Mouse (Mus musculus) liver, embryonic 11.5 days (tissue): ENCODE measurements around the gene Mex3d. TPM values are rescaled to one million over a fixed set of nuclear protein-coding genes. Genes with fewer than 3 reads are reported as not detected.

Source experiments
- ATAC-seq: fragments of 200-750 bp; cut with Nextera tagmentation; replicated peaks from 2 replicates; pipeline ENCODE4 v1.8.0; 2017; ENCODE audit warnings: moderate number of reproducible peaks, mild to moderate bottlenecking, moderate TSS enrichment, moderate library complexity; ENCODE audit not compliant: low FRiP score
- DNase-seq: peaks from one replicate; pipeline ENCODE4 v3.0.0-alpha.2; 2017; ENCODE audit warnings: low spot score
- H3K27ac ChIP-seq: fragments of 300-500 bp; sonication (generic); 2 replicates; pipeline ENCODE4 v1.5.1; 2014; ENCODE audit warnings: mild to moderate bottlenecking, low read depth, low read length, control low read depth
- H3K27me3 ChIP-seq: fragments of 300-500 bp; sonication (generic); replicated peaks from 2 replicates; pipeline ENCODE4 v1.6.1; 2014; ENCODE audit warnings: low read length, mixed read lengths; ENCODE audit not compliant: control insufficient read depth, insufficient read depth
- H3K36me3 ChIP-seq: fragments of 300-500 bp; sonication (generic); 2 replicates; pipeline ENCODE4 v1.6.1; 2014; ENCODE audit warnings: mild to moderate bottlenecking, low read length, moderate library complexity, mixed read lengths; ENCODE audit not compliant: control insufficient read depth, insufficient read depth
- H3K4me1 ChIP-seq: fragments of 300-500 bp; sonication (generic); replicated peaks from 2 replicates; pipeline ENCODE4 v1.6.1; 2014; ENCODE audit warnings: low read length, mixed read lengths; ENCODE audit not compliant: control insufficient read depth, insufficient read depth
- H3K4me2 ChIP-seq: fragments of 300-500 bp; sonication (generic); 2 replicates; pipeline ENCODE4 v1.6.1; 2014; ENCODE audit warnings: mild to moderate bottlenecking, control low read depth, moderate library complexity
- H3K4me3 ChIP-seq: fragments of 300-500 bp; sonication (generic); 2 replicates; pipeline ENCODE4 v1.5.1; 2014; ENCODE audit warnings: low read depth, low read length, control low read depth
- H3K9ac ChIP-seq: fragments of 300-500 bp; sonication (generic); 2 replicates; pipeline ENCODE4 v1.6.1; 2014; ENCODE audit warnings: low read depth, low read length, control low read depth
- H3K9me3 ChIP-seq: fragments of 300-500 bp; sonication (generic); 2 replicates; pipeline ENCODE4 v1.6.1; 2016; ENCODE audit warnings: low read length, inconsistent platforms, mixed read lengths; ENCODE audit not compliant: control insufficient read depth
- WGBS: fragments of 180-500 bp; shearing (Covaris S2); extraction: QIAGEN DNeasy Blood & Tissue Kit; methylation state at CpG from one replicate; pipeline ENCODE4 v1.1.7; 2014; 5-methylcytosine and 5-hydroxymethylcytosine counted together
- polyA plus RNA-seq: library from polyadenylated mRNA; unstranded; fragments of >200 nt; fragmentation: Nextera tagmentation; extraction: Ambion mirVana; gene quantifications from 2 replicates; pipeline ENCODE4 v1.2.1, GENCODE M21; 2014

Mex3d gene
- polyA plus RNA-seq, 1 experiment from 2014 or later: 3.7 TPM

DNA sequence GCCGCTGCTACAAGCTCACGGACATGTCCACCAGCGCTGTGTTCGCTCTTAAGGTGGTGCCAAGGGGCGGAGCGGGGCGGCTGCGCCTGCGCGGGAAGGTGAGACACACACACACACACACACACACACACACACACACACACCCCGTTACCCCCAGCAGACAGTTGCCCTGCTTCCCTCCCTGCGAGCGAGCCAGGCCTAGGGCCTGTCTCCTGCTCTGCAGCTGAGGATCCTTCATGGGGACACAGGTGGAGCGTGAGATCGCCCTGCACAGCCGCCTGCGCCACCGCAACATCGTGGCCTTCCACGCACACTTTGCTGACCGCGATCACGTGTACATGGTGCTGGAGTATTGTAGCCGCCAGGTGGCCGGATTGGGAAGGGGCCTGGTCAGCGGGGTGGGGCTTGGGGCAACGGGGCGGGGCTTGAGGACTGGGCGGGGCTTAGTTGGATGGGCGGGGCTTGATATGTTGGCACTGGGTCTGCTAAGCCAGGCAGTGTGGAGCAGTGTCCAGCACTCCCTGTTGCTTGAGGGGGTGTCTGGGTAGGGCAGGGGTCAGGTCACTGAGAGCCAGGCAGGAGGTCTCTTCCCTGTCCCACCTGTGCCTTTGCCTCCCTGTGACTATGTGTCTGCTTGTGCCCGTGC is 29.3 kb downstream of the Mex3d start:
- no peaks in the 10 kb centered on the region for H3K9me3 ChIP-seq
- H3K27ac ChIP-seq: no peak overlapping the region
- 0 out of 2 replicates have a peak overlapping the region, but pooled peaks have one; percentile 8 for H3K4me3 ChIP-seq
- ATAC-seq: no peak; the same call in 1 of the 2 replicates
- H3K4me2 ChIP-seq: peak overlapping the region; percentile 42
- 9% methylated on average over 31 of the region's 31 CpGs for WGBS
- peaks cover 75% of the 10 kb centered on the region for H3K27me3 ChIP-seq
- no peak overlapping the region for H3K9ac ChIP-seq
- peaks cover 5% of the 10 kb centered on the region for H3K4me1 ChIP-seq
- DNase-seq: no peak
- H3K36me3 ChIP-seq: no peaks in the 10 kb centered on the region

DNA sequence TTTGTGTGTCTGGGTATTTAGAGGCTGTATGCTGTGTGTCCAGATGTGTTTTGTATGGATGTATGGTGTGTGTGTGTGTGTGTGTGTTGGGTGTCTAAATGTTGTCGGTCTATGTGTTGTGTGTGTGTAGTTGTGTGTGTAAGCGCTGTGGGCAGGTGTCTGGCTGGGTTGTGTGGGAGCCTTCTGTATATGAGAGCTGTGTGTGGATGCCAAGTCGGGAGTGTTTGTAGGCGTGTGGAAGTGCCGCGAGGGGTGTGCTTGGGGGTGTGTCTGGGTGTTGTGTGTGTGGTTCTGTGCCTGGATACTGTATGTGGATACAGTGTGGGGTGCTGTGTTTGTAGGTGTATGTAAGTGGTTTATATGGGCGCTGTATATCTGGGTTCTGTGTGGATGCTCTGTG is 30.1 kb downstream of the Mex3d start:
- WGBS: 29% methylated on average over 7 of the region's 7 CpGs
- ATAC-seq (no peak), DNase-seq (no peak)
- Histone ChIP-seq H3K27me3 (peaks cover 77% of the 10 kb centered on the region), H3K4me1 (peaks cover 13% of the 10 kb centered on the region), H3K27ac (no peak overlapping the region), H3K9me3 (no peaks in the 10 kb centered on the region), H3K4me2 (peak overlapping the region; percentile 42), H3K4me3 (no peak overlapping the region), H3K9ac (no peak overlapping the region), H3K36me3 (no peaks in the 10 kb centered on the region)

DNA sequence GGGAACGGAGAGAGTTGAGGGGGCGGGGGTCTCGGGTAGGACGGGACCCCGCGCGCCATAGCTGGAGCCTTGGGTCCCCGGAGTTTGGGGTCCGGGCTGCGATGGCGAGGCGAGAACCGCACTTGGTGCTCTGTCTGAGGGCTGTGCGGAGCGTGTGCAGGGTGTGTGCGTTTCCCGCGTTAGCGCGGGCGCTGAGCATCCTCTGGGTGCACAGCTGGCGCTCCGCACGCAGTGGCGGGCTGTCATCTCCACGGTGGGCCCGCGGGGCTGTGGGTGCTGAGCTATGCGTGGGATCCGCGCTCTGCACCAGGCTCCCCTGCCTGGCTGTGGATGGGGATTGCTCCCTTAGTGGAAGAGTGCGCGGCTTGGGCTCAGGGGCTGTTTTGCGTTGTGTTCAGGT is 30.7 kb downstream of the Mex3d start:
- WGBS: 3% methylated on average over 34 of the region's 34 CpGs
- Histone ChIP-seq H3K27me3 (peaks cover 83% of the 10 kb centered on the region), H3K36me3 (no peaks in the 10 kb centered on the region), H3K4me3 (peak overlapping the region; percentile 30), H3K4me1 (peaks cover 19% of the 10 kb centered on the region), H3K9me3 (no peaks in the 10 kb centered on the region), H3K27ac (no peak overlapping the region), H3K4me2 (peak overlapping the region; percentile 53), H3K9ac (no peak overlapping the region)
- DNase-seq: no peak
- no peak for ATAC-seq

DNA sequence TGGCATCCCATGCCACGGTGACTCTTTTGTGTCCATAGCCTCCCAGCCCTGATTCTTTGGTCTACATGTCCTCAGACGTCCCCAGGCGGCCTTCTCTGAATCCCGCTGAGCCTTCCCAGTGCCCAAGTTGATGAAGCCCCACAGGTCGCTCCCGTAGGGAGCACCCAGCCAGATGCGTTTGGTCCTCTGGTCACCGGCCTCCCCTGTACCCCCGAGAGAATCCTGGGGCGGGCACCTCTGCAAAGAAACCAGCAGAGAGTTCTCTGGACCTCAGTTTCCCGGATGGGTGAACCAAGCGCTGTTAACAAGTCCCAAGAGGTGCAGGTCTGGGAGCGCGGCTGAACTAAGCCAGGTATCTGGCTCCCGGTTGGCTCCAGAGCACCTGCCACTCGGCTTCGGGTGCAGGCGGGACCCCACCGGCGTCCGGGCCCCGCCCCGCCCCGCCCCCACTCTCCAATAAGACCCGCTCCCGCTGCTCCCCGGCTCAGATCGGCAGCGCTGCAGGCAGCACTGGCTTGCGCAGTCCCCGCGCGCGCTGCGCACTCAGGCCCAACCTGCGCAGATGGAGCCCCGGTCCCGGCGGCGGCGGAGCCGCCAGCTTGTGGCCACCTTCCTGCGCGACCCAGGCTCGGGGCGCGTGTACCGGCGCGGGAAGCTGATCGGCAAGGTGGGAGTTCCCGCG is 31.3 kb downstream of the Mex3d start, which contains the start of gene Plk5:
Plk5 (plus strand) TSS at position 459 of the 682 bp plus-strand sequence.
- DNase-seq (no peak), ATAC-seq (no peak)
- Histone ChIP-seq H3K4me3 (peak within 1 kb of the TSS; percentile 30), H3K27me3 (peaks cover 89% of the 10 kb centered on the region), H3K4me1 (peaks cover 20% of the 10 kb centered on the region), H3K27ac (no peak within 1 kb of the TSS), H3K4me2 (peak within 1 kb of the TSS; percentile 53), H3K36me3 (no peaks in the 10 kb centered on the region), H3K9me3 (no peaks in the 10 kb centered on the region), H3K9ac (no peak within 1 kb of the TSS)
- WGBS: 3% methylated on average over 53 of the region's 53 CpGs

DNA sequence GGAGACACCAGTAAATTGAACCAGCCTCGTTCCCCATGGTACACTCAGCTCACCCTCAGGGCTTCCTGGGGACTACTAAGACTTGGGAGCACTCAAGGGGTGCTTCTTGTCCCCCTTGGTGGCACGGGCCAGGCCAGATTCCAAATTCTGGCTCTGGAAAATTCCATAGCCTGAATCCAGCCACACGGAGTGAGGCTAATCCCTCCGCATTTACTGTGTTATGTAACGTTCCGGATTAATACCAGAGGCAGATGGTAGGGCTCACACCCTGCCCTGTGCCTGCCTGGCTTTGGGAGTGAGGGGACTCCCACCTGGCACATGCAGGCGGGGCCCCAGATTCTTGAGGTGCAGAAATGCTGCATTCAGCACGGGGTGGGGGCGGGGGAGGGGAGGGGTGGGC is 32.0 kb downstream of the Mex3d start:
- WGBS: 13% methylated on average over 9 of the region's 9 CpGs

DNA sequence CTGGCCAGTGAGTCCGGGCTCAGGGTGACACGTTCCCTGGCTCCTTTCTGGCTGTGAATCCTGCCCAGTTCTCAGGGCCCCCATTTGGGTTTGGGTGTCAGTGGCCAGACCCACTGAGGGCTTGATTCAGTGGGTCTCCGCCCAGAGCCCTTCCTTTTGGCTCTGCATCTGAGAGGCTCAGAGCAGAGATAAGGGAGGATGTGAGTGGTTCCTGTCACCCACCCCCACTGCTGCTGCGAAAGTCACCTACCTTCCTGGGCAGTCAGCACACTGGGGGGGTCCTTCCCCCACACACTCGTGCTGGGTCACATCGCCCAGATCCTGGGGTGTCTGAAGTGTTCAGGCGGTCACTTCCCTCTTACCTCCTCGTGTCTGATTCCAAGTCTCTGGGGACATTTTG is 34.7 kb downstream of the Mex3d start:
- Histone ChIP-seq H3K9me3 (no peaks in the 10 kb centered on the region), H3K4me3 (no peak overlapping the region), H3K27ac (no peak overlapping the region), H3K4me1 (peaks cover 27% of the 10 kb centered on the region), H3K36me3 (no peaks in the 10 kb centered on the region), H3K27me3 (peaks cover 95% of the 10 kb centered on the region), H3K9ac (no peak overlapping the region), H3K4me2 (no peak overlapping the region)
- ATAC-seq (no peak), DNase-seq (no peak)
- 44% methylated on average over 8 of the region's 8 CpGs for WGBS

More for the DNA sequence above, 32.0 kb downstream of the Mex3d start:
- H3K4me2 ChIP-seq: no peak overlapping the region
- DNase-seq: no peak
- no peaks in the 10 kb centered on the region for H3K9me3 ChIP-seq
- no peak overlapping the region for H3K27ac ChIP-seq
- H3K4me3 ChIP-seq: no peak overlapping the region
- no peaks in the 10 kb centered on the region for H3K36me3 ChIP-seq
- no peak for ATAC-seq
- peaks cover 21% of the 10 kb centered on the region for H3K4me1 ChIP-seq
- H3K27me3 ChIP-seq: peaks cover 96% of the 10 kb centered on the region
- no peak overlapping the region for H3K9ac ChIP-seq

DNA sequence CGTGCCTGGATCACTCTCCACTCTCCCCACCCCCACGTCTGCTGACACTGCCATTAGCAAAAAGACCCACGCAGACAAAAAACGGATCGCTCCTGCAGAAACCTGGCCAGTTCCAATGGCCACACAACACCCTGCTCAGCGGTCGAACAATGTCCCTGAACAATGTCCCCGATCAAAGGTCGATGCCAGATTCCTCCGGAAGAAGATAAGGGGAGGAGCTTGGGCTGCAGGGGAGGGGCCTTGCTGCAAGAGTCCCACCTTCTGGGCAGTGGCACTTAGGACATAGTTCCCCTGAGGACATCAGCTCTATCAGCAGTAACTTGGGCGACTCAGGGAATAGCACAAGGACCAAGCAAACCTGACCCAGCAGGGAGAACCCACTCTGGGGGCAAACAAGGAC is 35.6 kb downstream of the Mex3d start:
- peaks cover 33% of the 10 kb centered on the region for H3K4me1 ChIP-seq
- ATAC-seq: no peak

DNA sequence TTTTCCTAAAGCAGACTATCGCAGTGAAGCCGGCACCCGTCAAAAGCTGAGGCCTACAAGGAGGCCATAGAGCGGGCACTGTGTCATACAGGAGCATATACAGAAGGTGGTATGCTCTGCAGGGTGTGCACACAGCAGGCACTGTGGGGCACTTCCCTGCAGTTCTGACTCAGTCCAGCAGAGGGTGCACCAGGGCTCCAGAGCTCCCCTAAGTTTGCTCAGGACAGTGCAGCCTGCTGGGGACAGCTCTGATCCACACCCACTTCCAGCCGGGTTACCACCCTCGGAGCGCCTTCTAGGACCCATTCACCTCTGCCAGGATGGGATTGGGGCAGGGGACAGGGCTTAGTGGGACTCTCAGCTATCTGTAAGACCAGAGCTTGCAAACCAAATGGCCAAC is 37.2 kb downstream of the Mex3d start:
- no peak overlapping the region for H3K4me3 ChIP-seq
- no peaks in the 10 kb centered on the region for H3K36me3 ChIP-seq
- DNase-seq (peak; percentile 87), ATAC-seq (peak; percentile 80)
- 2% methylated on average over 7 of the region's 7 CpGs for WGBS
- H3K4me1 ChIP-seq: peaks cover 32% of the 10 kb centered on the region
- no peaks in the 10 kb centered on the region for H3K9me3 ChIP-seq
- H3K9ac ChIP-seq: no peak overlapping the region
- no peak overlapping the region for H3K27ac ChIP-seq
- peaks cover 87% of the 10 kb centered on the region for H3K27me3 ChIP-seq
- no peak overlapping the region; the same call in 1 of the 2 replicates for H3K4me2 ChIP-seq

More for the DNA sequence above, 35.6 kb downstream of the Mex3d start:
- no peak for DNase-seq
- 25% methylated on average over 11 of the region's 11 CpGs for WGBS
- peaks cover 95% of the 10 kb centered on the region for H3K27me3 ChIP-seq
- H3K9me3 ChIP-seq: no peaks in the 10 kb centered on the region
- no peak overlapping the region for H3K27ac ChIP-seq
- H3K4me3 ChIP-seq: no peak overlapping the region
- no peak overlapping the region for H3K4me2 ChIP-seq
- H3K9ac ChIP-seq: no peak overlapping the region
- no peaks in the 10 kb centered on the region for H3K36me3 ChIP-seq

DNA sequence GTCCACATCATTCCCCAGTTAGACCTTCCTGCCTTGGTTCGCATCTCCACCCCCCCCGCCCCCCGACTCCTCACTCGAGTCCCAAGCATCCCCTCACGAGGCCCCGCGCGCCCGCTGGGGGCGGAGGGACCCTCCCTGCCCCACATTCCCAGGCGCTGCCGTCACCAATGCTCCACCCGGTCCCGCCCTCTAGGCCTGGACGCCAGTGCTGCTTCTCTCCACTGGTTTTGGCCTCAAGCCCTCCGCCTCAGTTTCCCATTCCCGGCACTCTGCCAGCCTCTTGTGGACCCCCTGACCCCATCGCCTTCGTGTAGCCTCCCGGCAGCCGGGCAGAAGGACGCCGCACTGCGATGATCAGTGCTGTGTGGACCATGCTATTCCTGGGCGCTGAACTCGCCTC is 38.5 kb downstream of the Mex3d start:
- DNase-seq: no peak
- no peaks in the 10 kb centered on the region for H3K9me3 ChIP-seq
- H3K27ac ChIP-seq: no peak overlapping the region
- H3K36me3 ChIP-seq: no peaks in the 10 kb centered on the region
- peaks cover 45% of the 10 kb centered on the region for H3K4me1 ChIP-seq
- no peak for ATAC-seq
- no peak overlapping the region for H3K9ac ChIP-seq
- H3K27me3 ChIP-seq: peaks cover 86% of the 10 kb centered on the region
- no peak overlapping the region; the same call in 1 of the 2 replicates for H3K4me3 ChIP-seq
- peak overlapping the region; percentile 85 for H3K4me2 ChIP-seq
- WGBS: 21% methylated on average over 26 of the region's 26 CpGs
